Mouse (Mus musculus) left cerebral cortex, adult 18-20 months (tissue): ENCODE results near the gene Atxn1. TPM values are rescaled to one million over a fixed set of nuclear protein-coding genes. Genes with fewer than 3 reads are reported as not detected.

ENCODE experiments used
- DNase-seq, 2 experiments: peaks; one replicate each; pipeline ENCODE4 v3.0.0; 2021 to 2022; ENCODE audit warnings: low spot score in 2 of 2, mixed read lengths in 1 of 2
- total RNA-seq, 2 experiments: library from RNA; stranded (reverse); gene quantifications; 2 replicates each; pipeline ENCODE4 v1.2.3; 2021

The Atxn1 gene
- total RNA-seq, 2 experiments from 2014 or later = 167 to 176 TPM

GRCm38 (mm10) chr13:45688864-45689263, 275.9 kb downstream of the Atxn1 start:
- DNase-seq = no peak

GRCm38 (mm10) chr13:45687581-45687980, 277.2 kb downstream of the Atxn1 start:
- no peak for DNase-seq

GRCm38 (mm10) chr13:45686309-45686582, 278.6 kb downstream of the Atxn1 start:
- no peak for DNase-seq

GRCm38 (mm10) chr13:45685575-45686308, 279.1 kb downstream of the Atxn1 start:
- no peak for DNase-seq

GRCm38 (mm10) chr13:45684891-45685311, 279.9 kb downstream of the Atxn1 start:
- DNase-seq = no peak

GRCm38 (mm10) chr13:45683991-45684390, 280.8 kb downstream of the Atxn1 start:
- DNase-seq = no peak

- DNase-seq = no peak
Measured at GRCm38 (mm10) chr13:45681196-45681595, 283.6 kb downstream of the Atxn1 start.

GRCm38 (mm10) chr13:45680651-45681050, 284.2 kb downstream of the Atxn1 start:
- DNase-seq = no peak

- no peak for DNase-seq
Measured at GRCm38 (mm10) chr13:45679096-45679495, 285.7 kb downstream of the Atxn1 start.

- DNase-seq = no peak
Measured at GRCm38 (mm10) chr13:45672628-45673027, 292.2 kb downstream of the Atxn1 start.

GRCm38 (mm10) chr13:45669969-45670368, 294.8 kb downstream of the Atxn1 start:
- no peak for DNase-seq

- no peak for DNase-seq
Measured at GRCm38 (mm10) chr13:45662852-45663251, 302.0 kb downstream of the Atxn1 start.

- no peak for DNase-seq
Measured at GRCm38 (mm10) chr13:45662216-45662615, 302.6 kb downstream of the Atxn1 start.

GRCm38 (mm10) chr13:45661283-45662185, 303.3 kb downstream of the Atxn1 start:
- DNase-seq = peak; percentile 52 to 53

- peak; percentile 25 to 42 for DNase-seq
Measured at GRCm38 (mm10) chr13:45659813-45660212, 305.0 kb downstream of the Atxn1 start.

- DNase-seq = no peak
Measured at GRCm38 (mm10) chr13:45658343-45658742, 306.5 kb downstream of the Atxn1 start.

GRCm38 (mm10) chr13:45657176-45657575, 307.6 kb downstream of the Atxn1 start:
- no peak for DNase-seq

GRCm38 (mm10) chr13:45651652-45652241, 313.1 kb downstream of the Atxn1 start:
- no peak for DNase-seq

GRCm38 (mm10) chr13:45649197-45649812, 315.5 kb downstream of the Atxn1 start:
- DNase-seq = no peak

GRCm38 (mm10) chr13:45643780-45644395, 320.9 kb downstream of the Atxn1 start:
- DNase-seq = peak in 1 of 2 experiments; percentile 30

GRCm38 (mm10) chr13:45642913-45643312, 321.9 kb downstream of the Atxn1 start:
- peak; percentile 30 to 43 for DNase-seq
